Mouse (Mus musculus) urinary bladder, adult 2 months (tissue): ENCODE results near the gene Pdia5. TPM values are rescaled to one million over a fixed set of nuclear protein-coding genes. Genes with fewer than 3 reads are reported as not detected.

ENCODE experiments used
- DNase-seq: peaks from one replicate; pipeline ENCODE4 v3.0.0; 2022; ENCODE audit warnings: low spot score
- polyA plus RNA-seq: library from polyadenylated mRNA; depleted of rRNA; stranded (reverse); fragments of >200 nt; gene quantifications from 2 replicates; pipeline ENCODE4 v1.2.3, GENCODE M21; 2012; rRNA removed

The Pdia5 gene
- polyA plus RNA-seq, 1 experiment = 18.6 TPM

GRCm38 (mm10) chr16:35360593-35360992 lies 130.1 kb downstream of the Pdia5 start:
- DNase-seq = peak; percentile 26

DNA sequence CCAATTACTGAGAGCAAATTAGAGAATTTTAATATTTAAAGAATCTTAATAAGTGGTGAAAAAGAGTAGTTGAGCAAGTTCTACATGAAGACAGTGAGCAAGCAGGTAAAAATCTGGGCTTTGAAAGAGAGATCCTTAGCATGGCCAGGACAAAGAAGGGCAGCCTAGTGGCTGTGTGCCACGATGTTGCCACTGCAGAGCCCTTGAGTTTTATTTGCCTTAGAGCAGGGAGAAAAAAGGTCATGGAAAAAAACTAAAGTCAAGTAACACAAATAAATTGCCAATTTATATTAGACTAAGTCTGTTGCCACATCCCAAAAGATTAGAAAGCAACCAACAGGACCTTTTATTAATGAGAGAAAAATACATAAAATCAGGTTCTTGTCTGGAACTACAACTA lies 133.2 kb downstream of the Pdia5 start:
- DNase-seq = no peak

Other genes with a start within 250 kb of the Pdia5 start
- gene Sec22a, start 127.0 kb downstream of the Pdia5 start, polyA plus RNA-seq = 27.2 and 28.1 TPM in 2 replicates
- 0.59 and 1.9 TPM in 2 replicates for gene Sema5b, start 50.3 kb upstream of the Pdia5 start, polyA plus RNA-seq